Comparison of ENCODE assay signal across 14 mouse cellular contexts in the genomic region with DNA sequence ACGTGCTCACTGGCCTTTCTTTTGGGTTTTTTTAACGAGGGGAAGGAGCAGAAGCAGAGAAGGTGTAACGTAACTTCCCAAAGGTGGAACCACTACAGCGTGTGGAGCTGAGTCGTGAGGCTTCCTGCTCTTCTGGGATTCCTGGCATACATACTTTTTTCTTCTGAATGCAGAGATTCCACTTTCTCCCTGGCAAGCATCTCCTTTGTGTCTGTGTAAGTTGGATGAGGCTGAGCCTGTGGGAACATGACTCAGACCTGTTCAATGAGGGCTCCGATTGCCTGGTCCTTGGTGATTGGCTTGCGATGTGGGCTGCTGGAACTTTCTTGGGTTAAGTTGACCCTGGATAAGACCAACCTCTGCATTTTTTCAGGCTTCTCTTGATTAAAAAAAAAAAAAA.
"Had no signal": no experiment of that assay in that cellular context is flagged by ENCODE, and none has a peak within 500 bp of the region (broad histone marks: within the 10 kb centered on the region; RNA-seq: fewer than 3 reads in every experiment).

No protein-coding gene starts in this region.

- DNase-seq: gastrocnemius, postnatal 14 days; gastrocnemius, postnatal 36 days; heart, adult 11 months; heart, adult 2 months; heart, postnatal 14 days; heart, postnatal 36 days; kidney, adult 11 months; kidney, adult 2 months; kidney, adult 9 months; kidney, postnatal 14 days; kidney, postnatal 36 days; layer of hippocampus, adult 9-11 months; liver; liver, embryonic 13.5 days had no signal
